Mouse (Mus musculus) limb, embryonic 11.5 days (tissue): ENCODE results near the gene Tmem182. TPM values are rescaled to one million over a fixed set of nuclear protein-coding genes. Genes with fewer than 3 reads are reported as not detected.

Source experiments
- ATAC-seq: fragments of 200-750 bp; cut with Nextera tagmentation; 2 replicates; pipeline ENCODE4 v1.8.0; 2017; ENCODE audit warnings: low read depth; ENCODE audit not compliant: insufficient number of reproducible peaks, low FRiP score, low TSS enrichment
- DNase-seq: peaks from one replicate; pipeline ENCODE4 v3.0.0-alpha.2; 2015; ENCODE audit warnings: low spot score
- H3K27ac ChIP-seq: fragments of 300-500 bp; sonication (generic); replicated peaks from 2 replicates; pipeline ENCODE4 v1.5.1; 2014; ENCODE audit warnings: low read depth, mild to moderate bottlenecking, low read length
- H3K27me3 ChIP-seq: fragments of 300-500 bp; sonication (generic); 2 replicates; pipeline ENCODE4 v1.6.1; 2014; ENCODE audit warnings: mild to moderate bottlenecking, low read length, mixed read lengths; ENCODE audit not compliant: control insufficient read depth, insufficient read depth
- H3K36me3 ChIP-seq: fragments of 300-500 bp; sonication (generic); 2 replicates; pipeline ENCODE4 v1.6.1; 2014; ENCODE audit warnings: mild to moderate bottlenecking, low read length, moderate library complexity, mixed read lengths; ENCODE audit not compliant: control insufficient read depth, insufficient read depth
- H3K4me1 ChIP-seq: fragments of 300-500 bp; sonication (generic); 2 replicates; pipeline ENCODE4 v1.6.1; 2014; ENCODE audit warnings: low read length, mixed read lengths; ENCODE audit not compliant: control insufficient read depth, insufficient read depth
- H3K4me2 ChIP-seq: fragments of 300-500 bp; sonication (generic); 2 replicates; pipeline ENCODE4 v1.6.1; 2014; ENCODE audit warnings: low read depth, mild to moderate bottlenecking, moderate library complexity; ENCODE audit not compliant: severe bottlenecking
- H3K4me3 ChIP-seq: fragments of 300-500 bp; sonication (generic); 2 replicates; pipeline ENCODE4 v1.5.1; 2014; ENCODE audit warnings: low read depth, low read length
- H3K9ac ChIP-seq: fragments of 300-500 bp; sonication (generic); 2 replicates; pipeline ENCODE4 v1.6.1; 2014; ENCODE audit warnings: mild to moderate bottlenecking, low read length
- H3K9me3 ChIP-seq: fragments of 300-500 bp; sonication (generic); 2 replicates; pipeline ENCODE4 v1.6.1; 2016; ENCODE audit warnings: low read length; ENCODE audit not compliant: control insufficient read depth
- WGBS: fragments of 180-500 bp; shearing (Covaris S2); extraction: QIAGEN DNeasy Blood & Tissue Kit; methylation state at CpG from one replicate; pipeline ENCODE4 v1.1.7; 2014; 5-methylcytosine and 5-hydroxymethylcytosine counted together
- polyA plus RNA-seq: library from polyadenylated mRNA; unstranded; fragments of >200 nt; fragmentation: Nextera tagmentation; extraction: Ambion mirVana; gene quantifications from 2 replicates; pipeline ENCODE4 v1.2.1, GENCODE M21; 2014

Gene Tmem182
- polyA plus RNA-seq, 1 experiment from 2014 or later = 0.11 TPM

- WGBS = 90% methylated on average over 12 of the region's 12 CpGs
- no peak for DNase-seq
- no peak overlapping the region for H3K4me3 ChIP-seq
Observed at GRCm38 (mm10) chr1:40804118-40804517, 1.3 kb upstream of the Tmem182 start.

GRCm38 (mm10) chr1:40805891-40806290 lies 490 bp downstream of the Tmem182 start:
- ATAC-seq = no peak
- Histone ChIP-seq H3K4me3 (no peak overlapping the region), H3K27me3 (no peaks in the 10 kb centered on the region), H3K27ac (no peak overlapping the region), H3K9ac (no peak overlapping the region), H3K4me2 (no peak overlapping the region), H3K9me3 (no peaks in the 10 kb centered on the region), H3K4me1 (no peaks in the 10 kb centered on the region), H3K36me3 (no peaks in the 10 kb centered on the region)
- WGBS = 90% methylated on average over 11 of the region's 11 CpGs
- no peak for DNase-seq

More at GRCm38 (mm10) chr1:40804118-40804517, 1.3 kb upstream of the Tmem182 start:
- H3K9ac ChIP-seq = no peak overlapping the region
- no peak overlapping the region for H3K27ac ChIP-seq
- H3K27me3 ChIP-seq = no peaks in the 10 kb centered on the region
- H3K36me3 ChIP-seq = no peaks in the 10 kb centered on the region
- H3K4me2 ChIP-seq = no peak overlapping the region
- H3K4me1 ChIP-seq = no peaks in the 10 kb centered on the region
- H3K9me3 ChIP-seq = no peaks in the 10 kb centered on the region
- no peak for ATAC-seq

DNA sequence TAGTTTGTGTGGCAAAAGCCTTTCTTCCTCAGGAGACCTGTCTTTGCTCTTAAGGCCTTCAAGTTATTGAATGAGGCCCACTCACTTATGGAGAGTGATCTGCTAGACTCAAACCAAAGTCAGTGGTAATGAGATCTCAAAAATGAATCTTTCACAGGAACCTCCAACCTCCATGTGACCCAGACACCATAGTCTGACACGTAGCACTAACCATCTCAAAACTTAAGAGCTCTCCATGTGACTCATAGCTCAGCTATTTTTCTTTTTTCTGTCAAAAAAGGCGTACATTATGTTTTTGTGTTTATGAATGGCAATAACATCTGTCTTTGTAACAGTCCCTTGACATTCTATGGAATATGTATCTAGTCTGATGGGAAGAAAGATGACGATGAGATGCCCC lies 3.2 kb downstream of the Tmem182 start:
- DNase-seq = no peak
- 91% methylated on average over 3 of the region's 3 CpGs for WGBS

GRCm38 (mm10) chr1:40815071-40815845 lies 9.9 kb downstream of the Tmem182 start:
- 0 out of 2 replicates have a peak, but pooled peaks cover 4% of the 10 kb centered on the region for H3K4me1 ChIP-seq
- DNase-seq = peak; percentile 50
- H3K27me3 ChIP-seq = no peaks in the 10 kb centered on the region
- no peak overlapping the region for H3K4me3 ChIP-seq
- H3K27ac ChIP-seq = no peak overlapping the region
- H3K9me3 ChIP-seq = no peaks in the 10 kb centered on the region
- no peaks in the 10 kb centered on the region for H3K36me3 ChIP-seq
- 47% methylated on average over 16 of the region's 16 CpGs for WGBS
- H3K4me2 ChIP-seq = peak overlapping the region; percentile 18
- peak; percentile 35; the same call in 1 of the 2 replicates for ATAC-seq
- no peak overlapping the region for H3K9ac ChIP-seq

More for the DNA sequence above, 3.2 kb downstream of the Tmem182 start:
- no peaks in the 10 kb centered on the region for H3K4me1 ChIP-seq
- H3K36me3 ChIP-seq = no peaks in the 10 kb centered on the region
- H3K27ac ChIP-seq = no peak overlapping the region
- H3K9me3 ChIP-seq = no peaks in the 10 kb centered on the region
- no peak overlapping the region for H3K9ac ChIP-seq
- no peak overlapping the region for H3K4me3 ChIP-seq
- H3K4me2 ChIP-seq = no peak overlapping the region
- H3K27me3 ChIP-seq = no peaks in the 10 kb centered on the region
- no peak for ATAC-seq

DNA sequence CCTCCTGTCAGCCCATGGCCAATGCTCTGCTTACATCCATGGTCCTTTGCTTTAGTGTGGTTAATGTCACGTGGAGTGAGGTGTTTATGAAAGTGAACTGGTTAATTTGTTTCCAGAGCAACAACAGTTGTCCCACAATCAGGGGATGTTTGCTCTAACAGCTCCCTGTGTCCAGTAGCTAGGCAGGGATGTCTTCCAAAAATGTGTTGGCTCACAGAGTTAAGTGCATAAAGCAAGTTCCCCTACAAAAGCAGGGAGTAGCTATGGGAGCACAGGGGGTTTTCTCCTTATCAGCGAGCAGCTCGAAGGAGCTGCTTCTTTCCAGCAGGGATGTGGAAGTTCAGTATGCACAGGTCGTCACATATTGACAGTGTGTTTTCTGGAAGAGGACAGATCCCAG lies 19.1 kb downstream of the Tmem182 start:
- Histone ChIP-seq H3K4me2 (no peak overlapping the region), H3K4me1 (no peaks in the 10 kb centered on the region), H3K9me3 (no peaks in the 10 kb centered on the region), H3K36me3 (no peaks in the 10 kb centered on the region), H3K27me3 (no peaks in the 10 kb centered on the region), H3K9ac (no peak overlapping the region), H3K4me3 (no peak overlapping the region), H3K27ac (no peak overlapping the region)
- 67% methylated on average over 4 of the region's 4 CpGs for WGBS
- ATAC-seq = no peak
- no peak for DNase-seq

- Histone ChIP-seq H3K9me3 (no peaks in the 10 kb centered on the region), H3K4me3 (no peak overlapping the region), H3K4me2 (no peak overlapping the region), H3K4me1 (no peaks in the 10 kb centered on the region), H3K36me3 (no peaks in the 10 kb centered on the region), H3K27ac (no peak overlapping the region), H3K9ac (no peak overlapping the region), H3K27me3 (no peaks in the 10 kb centered on the region)
- peak; percentile 25 for DNase-seq
- WGBS = 39% methylated on average over 8 of the region's 8 CpGs
- no peak for ATAC-seq
Observed at GRCm38 (mm10) chr1:40824936-40825335, 19.5 kb downstream of the Tmem182 start.

GRCm38 (mm10) chr1:40825826-40826225 lies 20.4 kb downstream of the Tmem182 start:
- no peaks in the 10 kb centered on the region for H3K4me1 ChIP-seq
- H3K4me3 ChIP-seq = no peak overlapping the region
- no peak overlapping the region for H3K4me2 ChIP-seq
- no peaks in the 10 kb centered on the region for H3K27me3 ChIP-seq
- H3K36me3 ChIP-seq = no peaks in the 10 kb centered on the region
- no peak overlapping the region for H3K27ac ChIP-seq
- DNase-seq (no peak), ATAC-seq (no peak)
- WGBS = 83% methylated on average over 7 of the region's 7 CpGs
- H3K9me3 ChIP-seq = no peaks in the 10 kb centered on the region
- H3K9ac ChIP-seq = no peak overlapping the region

DNA sequence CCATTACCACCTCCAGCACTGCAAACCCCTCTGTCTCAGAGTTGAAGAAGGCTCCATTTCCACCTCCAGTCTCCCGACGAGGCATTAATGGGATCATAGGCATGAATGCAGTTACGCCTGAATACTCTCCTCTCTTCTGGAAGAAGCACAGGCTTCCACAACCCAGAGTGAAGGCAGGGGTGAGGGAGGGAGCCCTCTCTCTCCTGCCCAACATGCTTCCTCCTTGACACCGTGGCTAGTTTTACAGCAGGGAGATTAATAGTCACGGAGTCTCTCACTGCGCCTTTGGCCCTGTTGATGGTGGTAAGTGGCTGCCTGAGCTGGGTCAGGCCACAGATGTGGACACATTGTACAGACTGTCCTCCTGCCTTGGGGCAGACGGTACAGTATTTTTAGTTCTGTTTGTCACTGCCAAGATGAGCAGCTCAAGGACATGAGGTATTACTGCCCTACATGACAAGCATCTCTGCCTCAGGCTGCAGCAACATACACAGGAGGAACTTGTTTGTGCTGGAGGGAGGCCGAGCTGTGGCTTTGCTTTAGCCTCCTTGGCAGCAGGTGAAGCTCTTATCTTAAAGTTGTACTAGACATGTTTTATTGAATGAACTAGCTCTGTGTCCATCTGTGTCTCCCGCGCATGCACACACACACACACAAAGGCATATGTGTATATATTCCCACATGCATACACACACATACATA lies 24.0 kb downstream of the Tmem182 start:
- no peaks in the 10 kb centered on the region for H3K36me3 ChIP-seq
- H3K27ac ChIP-seq = no peak overlapping the region
- no peak for DNase-seq
- WGBS = 70% methylated on average over 10 of the region's 10 CpGs
- H3K4me1 ChIP-seq = no peaks in the 10 kb centered on the region
- H3K9ac ChIP-seq = no peak overlapping the region
- no peaks in the 10 kb centered on the region for H3K27me3 ChIP-seq
- no peak overlapping the region for H3K4me2 ChIP-seq
- no peaks in the 10 kb centered on the region for H3K9me3 ChIP-seq
- H3K4me3 ChIP-seq = no peak overlapping the region
- no peak for ATAC-seq
